Mouse (Mus musculus) thymus, adult 2 months (tissue): ENCODE data around the gene Cdk7.

Experiments used
- CTCF ChIP-seq: fragments of 200-500 bp; IDR thresholded peaks from 2 replicates; pipeline ENCODE4 v1.5.1; 2012; ENCODE audit warnings: mild to moderate bottlenecking, control low read depth, low read length, moderate library complexity, borderline replicate concordance; ENCODE audit not compliant: control insufficient read depth, poor library complexity, insufficient read depth; ENCODE audit errors: extremely low read depth
- POLR2A ChIP-seq: fragments of 200-500 bp; IDR thresholded peaks from 2 replicates; pipeline ENCODE4 v1.6.1; 2012; ENCODE audit warnings: mild to moderate bottlenecking, low read length, control low read depth, moderate library complexity; ENCODE audit not compliant: control insufficient read depth, poor library complexity, insufficient read depth; ENCODE audit errors: extremely low read depth

DNA sequence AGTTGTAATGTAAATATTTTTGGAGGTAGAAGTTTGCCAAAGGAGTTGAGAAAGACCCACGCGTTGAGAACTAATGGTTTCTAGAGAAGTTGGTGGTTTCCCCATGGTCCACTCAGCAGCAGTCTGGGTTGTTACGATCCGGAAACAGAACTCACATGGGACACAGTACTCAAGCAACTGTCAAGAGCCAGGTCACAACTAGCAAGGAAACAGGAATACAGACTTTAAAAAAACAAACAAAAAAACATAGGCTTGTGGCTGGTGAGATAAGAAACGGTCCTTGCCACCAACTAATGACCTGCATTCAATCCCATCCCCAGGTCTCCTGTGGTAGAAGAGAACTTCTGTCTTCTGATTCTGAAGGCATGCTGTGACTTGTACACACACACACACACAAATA lies 20.1 kb upstream of the Cdk7 start:
- TF ChIP-seq CTCF: no peak
- TF ChIP-seq POLR2A: no peak
